In genomic region chr9:123852449-123853390, GRCm38 (mm10) we compare ENCODE assay signal across 9 mouse cellular contexts. TPM values are rescaled to one million over a fixed set of nuclear protein-coding genes. Genes with fewer than 3 reads are reported as not detected.
A peak's percentile ranks its signal among the peaks of the same experiment; 100 is the strongest.
DNase-seq lines count a peak whose midpoint lies in the region; ATAC-seq and TF ChIP-seq lines count a peak whose summit lies in the region.
"Had no signal": no experiment of that assay in that cellular context is flagged by ENCODE, and none has a peak within 500 bp of the region (broad histone marks: within the 10 kb centered on the region; RNA-seq: fewer than 3 reads in every experiment).

No protein-coding gene starts in this region.

- TF ChIP-seq POLR2A in cerebellum, adult 2 months (IDR thresholded peaks at IDR 0.05; ENCODE audit: borderline replicate concordance, insufficient read depth, low read length), result no peak
- TF ChIP-seq POLR2A in CH12.LX (IDR thresholded peaks at IDR 0.05; ENCODE audit: low read depth, low read length), result no peak; the same call in 1 of the 2 replicates

- H3K27ac ChIP-seq in cerebellum, adult 2 months (ENCODE audit: insufficient read depth, low read length), result peak overlapping the region; percentile 57; the same call in 1 of the 2 replicates
- H3K27ac ChIP-seq in CH12.LX (ENCODE audit: insufficient read depth, low read depth), result peak overlapping the region; percentile 61
- peak overlapping the region; percentile 16; the same call in 1 of the 2 replicates for H3K27ac ChIP-seq in forebrain, embryonic 13.5 days
- peak overlapping the region; percentile 60 for H3K27ac ChIP-seq in liver, embryonic 13.5 days
- H3K27ac ChIP-seq in stomach, embryonic 16.5 days (ENCODE audit: low read length), result no peak overlapping the region

- H3K4me3 ChIP-seq in cerebellum, adult 2 months (replicated peaks; ENCODE audit: insufficient read depth, low read depth, low read length), result peak overlapping the region; percentile 43
- H3K4me3 ChIP-seq in CH12.LX (replicated peaks in 1 of 3; ENCODE audit: low read depth in 2 of 3, low read length in 2 of 3, poor library complexity in 1 of 3), result peak overlapping the region; percentile 23 to 43 (median 40)
- peak overlapping the region; percentile 34 for H3K4me3 ChIP-seq in forebrain, embryonic 13.5 days
- H3K4me3 ChIP-seq in liver, embryonic 13.5 days (replicated peaks), result peak overlapping the region; percentile 49
- H3K4me3 ChIP-seq in stomach, embryonic 16.5 days (replicated peaks; ENCODE audit: low read length), result peak overlapping the region; percentile 47

- H3K9me3 ChIP-seq in CH12.LX (replicated peaks; ENCODE audit: low read length), result no peaks in the 10 kb centered on the region
- H3K9me3 ChIP-seq in forebrain, embryonic 13.5 days (replicated peaks), result no peaks in the 10 kb centered on the region
- H3K9me3 ChIP-seq in liver, embryonic 13.5 days (replicated peaks), result no peaks in the 10 kb centered on the region
- no peaks in the 10 kb centered on the region for H3K9me3 ChIP-seq in stomach, embryonic 16.5 days (replicated peaks; ENCODE audit: control insufficient read depth, low read length)

- dilution Hi-C loops in CH12.LX (cut with MboI; ENCODE audit: extremely low pct_ligation_motif_present, extremely low pct_unique_long_range_greater_than_20kb, low sequenced_read_pairs), result no loop called here

- TF ChIP-seq EP300 in CH12.LX (IDR thresholded peaks at IDR 0.05; ENCODE audit: low read length), result no peak

- peaks cover 3% of the 10 kb centered on the region; the same call in 1 of the 2 replicates for H3K4me1 ChIP-seq in cerebellum, adult 2 months (ENCODE audit: control insufficient read depth, insufficient read depth, low read length)
- peaks cover 12 to 58% of the 10 kb centered on the region in 2 experiments for H3K4me1 ChIP-seq in CH12.LX (ENCODE audit: control insufficient read depth in 1 of 2, insufficient read depth in 2 of 2)
- H3K4me1 ChIP-seq in forebrain, embryonic 13.5 days, result peaks cover 18% of the 10 kb centered on the region
- H3K4me1 ChIP-seq in liver, embryonic 13.5 days (replicated peaks), result peaks cover 34% of the 10 kb centered on the region
- peaks cover 11% of the 10 kb centered on the region for H3K4me1 ChIP-seq in stomach, embryonic 16.5 days (ENCODE audit: control insufficient read depth, insufficient read depth, low read length)

- DNase-seq in cerebellum, adult 2 months, result peak; percentile 19 to 23
- no peak for DNase-seq in cerebellum, postnatal 4 days (ENCODE audit: low spot score in 2 of 2)
- DNase-seq in CH12.LX (ENCODE audit: extremely low read depth), result peak; percentile 49
- DNase-seq in liver, embryonic 13.5 days, result no peak
- DNase-seq in spleen, postnatal 10 days (ENCODE audit: low spot score in 2 of 2), result no peak
- DNase-seq in left cerebral cortex, postnatal 4 days, result no peak

- peaks cover 17% of the 10 kb centered on the region for H3K79me2 ChIP-seq in CH12.LX (replicated peaks; ENCODE audit: control insufficient read depth, extremely low read depth, insufficient read depth, poor library complexity, severe bottlenecking)

- TF ChIP-seq CTCF in cerebellum, adult 2 months (IDR thresholded peaks at IDR 0.05; ENCODE audit: borderline replicate concordance, insufficient read depth, low read depth, low read length), result no peak
- TF ChIP-seq CTCF in CH12.LX (conservative IDR thresholded peaks at IDR 0.05 in 1 of 2, IDR thresholded peaks at IDR 0.05 in 1 of 2; ENCODE audit: low read depth in 2 of 2, low read length in 2 of 2), result no peak

- peak overlapping the region; percentile 68 for H3K9ac ChIP-seq in CH12.LX (ENCODE audit: insufficient read depth, low read depth)
- peak overlapping the region; percentile 59 for H3K9ac ChIP-seq in forebrain, embryonic 13.5 days
- peak overlapping the region; percentile 56 for H3K9ac ChIP-seq in liver, embryonic 13.5 days
- peak overlapping the region; percentile 45; the same call in 1 of the 2 replicates for H3K9ac ChIP-seq in stomach, embryonic 16.5 days (ENCODE audit: low read length)

- H3K36me3 ChIP-seq in CH12.LX (replicated peaks in 1 of 2; ENCODE audit: control insufficient read depth in 1 of 2, insufficient read depth in 1 of 2, low read length in 1 of 2), result peaks cover 0 to 4% of the 10 kb centered on the region in 2 experiments
- no peaks in the 10 kb centered on the region for H3K36me3 ChIP-seq in forebrain, embryonic 13.5 days (ENCODE audit: poor library complexity, severe bottlenecking)
- no peaks in the 10 kb centered on the region for H3K36me3 ChIP-seq in liver, embryonic 13.5 days
- H3K36me3 ChIP-seq in stomach, embryonic 16.5 days (ENCODE audit: control insufficient read depth, insufficient read depth, low read length), result no peaks in the 10 kb centered on the region

- TF ChIP-seq RAD21 in CH12.LX (IDR thresholded peaks at IDR 0.05; ENCODE audit: low read depth, low read length), result no peak

- 60% methylated on average over 5 of the region's 5 CpGs for WGBS in cerebellum, adult 2 months
- WGBS in forebrain, embryonic 13.5 days, result 61% methylated on average over 5 of the region's 5 CpGs
- WGBS in liver, embryonic 13.5 days (ENCODE audit: insufficient replicate concordance), result 39% methylated on average over 5 of the region's 5 CpGs
- 60% methylated on average over 5 of the region's 5 CpGs for WGBS in stomach, embryonic 16.5 days

- intact Hi-C loops in left cerebral cortex, postnatal 4 days (cut with DNase I), result no loop called here

- in situ Hi-C loops in CH12.LX (cut with MboI; ENCODE audit: low pct_ligation_motif_present, low pct_unique_long_range_greater_than_20kb, low sequenced_read_pairs), result no loop called here

- peak; percentile 39 for ATAC-seq in forebrain, embryonic 13.5 days
- no peak for ATAC-seq in liver, embryonic 13.5 days (ENCODE audit: low read depth)
- ATAC-seq in stomach, embryonic 16.5 days (ENCODE audit: insufficient read depth, low FRiP score), result no peak

- peak overlapping the region; percentile 25 for H3K4me2 ChIP-seq in CH12.LX (ENCODE audit: insufficient read depth, low read depth, poor library complexity, severe bottlenecking)
- H3K4me2 ChIP-seq in forebrain, embryonic 13.5 days, result peak overlapping the region; percentile 63
- peak overlapping the region; percentile 69 for H3K4me2 ChIP-seq in liver, embryonic 13.5 days
- peak overlapping the region; percentile 68 for H3K4me2 ChIP-seq in stomach, embryonic 16.5 days (ENCODE audit: low read depth, low read length)

- H3K27me3 ChIP-seq in cerebellum, adult 2 months (ENCODE audit: control insufficient read depth, insufficient read depth, low read length), result no peaks in the 10 kb centered on the region; the same call in 1 of the 2 replicates
- no peaks in the 10 kb centered on the region for H3K27me3 ChIP-seq in CH12.LX (replicated peaks)
- H3K27me3 ChIP-seq in forebrain, embryonic 13.5 days, result no peaks in the 10 kb centered on the region
- no peaks in the 10 kb centered on the region for H3K27me3 ChIP-seq in liver, embryonic 13.5 days
- H3K27me3 ChIP-seq in stomach, embryonic 16.5 days (ENCODE audit: control insufficient read depth, insufficient read depth, low read length), result no peaks in the 10 kb centered on the region

TF ChIP-seq in CH12.LX, 34 proteins besides CTCF, POLR2A, EP300 and RAD21:
- 0 out of 2 replicates have a peak, but pooled peaks have one; percentile 5 for TF ChIP-seq JUND (conservative IDR thresholded peaks at IDR 0.05; ENCODE audit: low read depth, low read length)
- no peak for TF ChIP-seq ZMIZ1 (IDR thresholded peaks at IDR 0.05; ENCODE audit: low read depth, low read length)
- TF ChIP-seq MYC (IDR thresholded peaks at IDR 0.05; ENCODE audit: low read depth, low read length), result no peak
- TF ChIP-seq NRF1 (IDR thresholded peaks at IDR 0.05; ENCODE audit: low read depth, low read length), result no peak
- TF ChIP-seq UBTF (IDR thresholded peaks at IDR 0.05; ENCODE audit: low read depth, low read length), result no peak
- no peak for TF ChIP-seq SMC3 (IDR thresholded peaks at IDR 0.05; ENCODE audit: low read depth, low read length)
- no peak for TF ChIP-seq USF1 (IDR thresholded peaks at IDR 0.05; ENCODE audit: low read depth, low read length)
- no peak for TF ChIP-seq SIN3A (IDR thresholded peaks at IDR 0.05; ENCODE audit: low read length)

RNA-seq across cellular contexts. Expression of gene Fyco1, which starts 1.0 kb away (rescaled TPM):
- polyA plus RNA-seq in cerebellum, adult 2 months (2012; rRNA removed), result 17.6 and 18.0 TPM in 2 replicates
- total RNA-seq in CH12.LX (2012; rRNA removed), result 6.9 and 10.2 TPM in 2 replicates
- 1.9 and 2.1 TPM in 2 replicates for total RNA-seq in CH12.LX (2014; rRNA removed)
- 5.1 and 6.0 TPM in 2 replicates for polyA plus RNA-seq in CH12.LX (2012; ENCODE audit: insufficient read length, low read depth)
- 10.9 and 12.0 TPM in 2 replicates for polyA plus RNA-seq in forebrain, embryonic 13.5 days (2015; fragmentation: Nextera tagmentation; extraction: Ambion mirVana)
- 3.4 and 3.8 TPM in 2 replicates for polyA plus RNA-seq in liver, embryonic 13.5 days (2015; fragmentation: Nextera tagmentation; extraction: Ambion mirVana)
- 14.7 and 14.8 TPM in 2 replicates for polyA plus RNA-seq in stomach, embryonic 16.5 days (2015; fragmentation: Nextera tagmentation; extraction: Ambion mirVana)
- 10 to 100 TPM; 16.6 to 17.5 TPM for total RNA-seq in left cerebral cortex, postnatal 4 days (2021)

RNA-seq across cellular contexts. Expression of gene Xcr1, which starts 9.1 kb away (rescaled TPM):
- not detected in 2 replicates for polyA plus RNA-seq in cerebellum, adult 2 months (2012; rRNA removed)
- total RNA-seq in CH12.LX (2012; rRNA removed) (0.92 and 1.9 TPM in 2 replicates), CH12.LX (2014; rRNA removed) (0.53 and 0.62 TPM in 2 replicates)
- polyA plus RNA-seq in CH12.LX (2012; ENCODE audit: insufficient read length, low read depth), result 0.56 and 0.57 TPM in 2 replicates
- polyA plus RNA-seq in forebrain, embryonic 13.5 days (2015; fragmentation: Nextera tagmentation; extraction: Ambion mirVana), result 0.10 TPM in 2 replicates
- polyA plus RNA-seq in liver, embryonic 13.5 days (2015; fragmentation: Nextera tagmentation; extraction: Ambion mirVana), result not detected in 2 replicates
- not detected in 2 replicates for polyA plus RNA-seq in stomach, embryonic 16.5 days (2015; fragmentation: Nextera tagmentation; extraction: Ambion mirVana)
- total RNA-seq in left cerebral cortex, postnatal 4 days (2021), result not detected
- total RNA-seq: layer of hippocampus, postnatal 10 days had no signal

RNA-seq across cellular contexts. Expression of gene Cxcr6, which starts 46.4 kb away (rescaled TPM):
- polyA plus RNA-seq in cerebellum, adult 2 months (2012; rRNA removed), result 0.06 and 0.07 TPM in 2 replicates
- total RNA-seq in CH12.LX (2012; rRNA removed) (0.08 and 0.34 TPM in 2 replicates), CH12.LX (2014; rRNA removed) (1.4 and 1.5 TPM in 2 replicates)
- 0.80 and 1.0 TPM in 2 replicates for polyA plus RNA-seq in CH12.LX (2012; ENCODE audit: insufficient read length, low read depth)
- 0.08 and 0.18 TPM in 2 replicates for polyA plus RNA-seq in forebrain, embryonic 13.5 days (2015; fragmentation: Nextera tagmentation; extraction: Ambion mirVana)
- 0.08 and 0.15 TPM in 2 replicates for polyA plus RNA-seq in liver, embryonic 13.5 days (2015; fragmentation: Nextera tagmentation; extraction: Ambion mirVana)
- 0.70 and 1.0 TPM in 2 replicates for polyA plus RNA-seq in stomach, embryonic 16.5 days (2015; fragmentation: Nextera tagmentation; extraction: Ambion mirVana)
- not detected for total RNA-seq in left cerebral cortex, postnatal 4 days (2021)
- total RNA-seq: layer of hippocampus, postnatal 10 days had no signal

Comparison
In these comparisons a context has a peak if more than half of its experiments do, and no peak if none do; other contexts are left out.
1. DNase-seq: peak in cerebellum, adult 2 months (2 of 2) and CH12.LX (single experiment); none in cerebellum, postnatal 4 days (0 of 2), liver, embryonic 13.5 days (single experiment), spleen, postnatal 10 days (0 of 2) and left cerebral cortex, postnatal 4 days (single experiment).
2. Peak in every context shown above with its lines, with median percentiles within 50 percentile points of each other: H3K4me3 ChIP-seq, H3K4me2 ChIP-seq and H3K9ac ChIP-seq.